Mouse (Mus musculus) adrenal gland, adult (tissue): ENCODE results near the gene Col13a1.

Source experiments
- DNase-seq, 2 experiments: peaks; one replicate each; pipeline ENCODE4 v3.0.0; 2022 to 2023; ENCODE audit warnings: low spot score in 1 of 2; ENCODE audit not compliant: inconsistent age in 2 of 2

The Col13a1 gene

GRCm38 (mm10) chr10:61978866-61979340 is at the start of gene Col13a1:
Col13a1 (minus strand) TSS chr10:61979108.
- DNase-seq: peak; percentile 17 to 49

GRCm38 (mm10) chr10:62027699-62028098 is 48.8 kb upstream of the Col13a1 start:
- DNase-seq: no peak

GRCm38 (mm10) chr10:62023821-62024551 is 45.1 kb upstream of the Col13a1 start:
- DNase-seq: peak; percentile 43 to 62

GRCm38 (mm10) chr10:62020068-62020620 is 41.2 kb upstream of the Col13a1 start:
- no peak for DNase-seq

GRCm38 (mm10) chr10:62019386-62020067 is 40.6 kb upstream of the Col13a1 start:
- DNase-seq: no peak

DNA sequence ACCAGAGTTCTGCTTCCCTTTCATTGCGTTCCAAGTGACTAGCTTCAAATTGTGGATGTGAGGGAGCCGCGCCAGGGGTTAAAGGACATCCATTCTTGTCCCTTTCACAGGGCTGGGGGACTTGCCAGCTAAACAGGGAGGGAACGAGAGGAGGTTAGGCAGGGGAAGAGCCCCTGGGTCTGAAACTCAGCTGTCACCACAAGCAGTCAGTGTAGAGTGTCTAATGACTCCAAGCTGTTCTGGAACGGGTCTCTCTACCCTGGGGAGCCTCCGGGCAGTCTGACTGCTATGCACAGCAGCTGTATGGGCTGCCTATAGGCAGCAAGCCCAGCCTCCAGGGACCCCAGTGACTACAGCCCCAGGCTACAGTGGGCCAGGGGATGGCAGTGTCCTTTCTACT is 38.0 kb upstream of the Col13a1 start:
- DNase-seq: no peak

DNA sequence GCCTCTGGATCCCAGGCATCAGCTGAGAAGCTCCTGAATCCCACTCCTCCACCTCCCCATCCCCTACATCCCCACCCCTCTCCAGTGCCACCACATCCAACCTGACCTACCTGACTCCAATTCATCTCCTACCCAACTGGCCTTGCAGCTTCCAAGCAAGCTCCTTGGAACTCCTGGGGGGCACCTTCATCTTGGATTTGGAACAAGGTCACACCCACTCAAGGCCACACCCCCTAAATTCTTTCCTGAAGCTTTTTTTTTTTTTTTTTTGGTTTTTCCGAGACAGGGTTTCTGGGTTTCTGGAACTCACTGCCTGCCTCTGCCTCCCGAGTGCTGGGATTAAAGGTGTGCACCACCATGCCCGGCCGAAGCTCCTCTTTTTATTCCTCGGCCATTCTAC is 34.3 kb upstream of the Col13a1 start:
- no peak for DNase-seq

DNA sequence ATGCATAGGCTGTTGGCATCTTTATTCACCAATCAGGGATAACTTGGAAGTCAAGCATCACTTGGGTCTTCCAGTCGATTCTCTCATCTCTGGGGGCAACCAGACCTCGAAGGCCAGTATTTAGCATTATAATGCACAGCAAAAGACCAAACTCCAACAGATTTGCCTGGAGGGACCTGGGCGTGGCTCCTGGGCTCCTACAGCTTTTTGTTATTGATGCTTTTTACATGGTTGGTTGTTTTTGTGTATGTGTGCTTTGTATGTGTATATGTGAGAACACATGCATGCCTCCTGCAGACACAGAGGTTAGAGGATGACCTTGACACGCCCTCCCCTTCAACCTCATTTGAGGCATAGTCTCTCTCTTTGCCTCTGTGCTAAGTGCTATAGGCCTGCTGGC is 33.5 kb upstream of the Col13a1 start:
- no peak for DNase-seq

DNA sequence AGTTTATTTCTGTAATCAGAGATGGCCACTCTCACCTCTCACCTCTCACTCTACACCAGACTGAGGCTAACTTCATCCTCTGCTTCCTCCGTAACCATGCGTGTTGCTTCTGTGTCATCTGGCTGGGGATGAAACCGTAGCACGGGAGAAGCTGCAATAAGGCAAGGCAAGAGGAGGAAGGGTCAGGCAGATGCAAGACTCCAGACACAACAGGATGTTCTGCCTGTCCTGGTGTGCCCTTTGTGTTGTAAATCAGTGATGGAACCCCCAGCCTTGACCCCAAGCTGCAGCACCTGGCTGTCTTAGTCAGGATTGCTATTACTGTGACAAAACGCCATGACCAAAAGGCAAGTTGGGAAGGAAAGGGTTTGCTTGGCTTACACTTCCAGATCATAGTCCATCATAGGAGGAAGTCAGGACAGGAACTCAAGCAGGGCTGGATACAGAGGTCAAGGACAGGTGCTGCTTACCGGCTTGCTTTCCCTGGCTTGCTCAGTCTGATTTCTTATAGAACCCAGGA is 31.1 kb upstream of the Col13a1 start:
- no peak for DNase-seq

DNA sequence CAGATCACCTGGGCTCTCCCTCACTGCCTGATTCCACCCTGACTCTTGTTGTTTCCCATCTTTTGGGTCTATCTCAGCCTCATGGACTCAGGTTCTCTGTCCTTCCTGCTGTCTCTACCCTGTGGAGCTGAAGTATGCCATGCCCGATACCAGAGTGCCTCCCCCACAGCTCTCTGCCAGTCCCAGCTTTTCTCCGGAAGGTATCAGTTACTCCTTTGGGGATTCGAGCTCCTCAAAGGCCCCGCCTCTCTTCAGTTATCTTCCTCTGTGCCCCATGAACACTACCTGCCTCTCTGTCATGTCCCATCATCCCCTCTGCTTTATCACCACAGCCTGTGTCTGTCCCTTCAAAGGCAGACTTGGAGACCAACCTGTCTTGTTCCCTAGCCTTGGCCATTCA is 29.1 kb upstream of the Col13a1 start:
- DNase-seq: no peak

DNA sequence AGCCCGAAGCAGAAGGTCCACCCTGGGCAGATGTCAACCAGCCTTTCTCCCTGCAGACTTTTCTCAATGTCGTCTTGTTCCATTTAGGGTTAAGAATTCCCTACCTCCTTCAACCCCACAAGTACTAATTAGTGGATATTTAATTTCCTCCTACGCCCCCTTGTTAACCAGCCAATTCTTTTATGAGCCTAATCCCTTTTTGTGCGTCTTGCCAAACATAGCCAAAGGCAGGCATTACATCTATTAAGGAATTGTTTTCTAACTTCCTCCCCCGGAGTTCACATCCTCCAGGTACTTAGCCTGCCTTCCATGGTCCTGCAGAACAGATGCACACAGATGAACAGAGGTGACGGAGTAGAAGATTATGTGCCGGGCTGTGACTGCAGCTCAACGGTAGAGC is 27.5 kb upstream of the Col13a1 start:
- DNase-seq: no peak

GRCm38 (mm10) chr10:62000216-62000615 is 21.3 kb upstream of the Col13a1 start:
- DNase-seq: no peak

GRCm38 (mm10) chr10:61999766-62000165 is 20.9 kb upstream of the Col13a1 start:
- DNase-seq: no peak

- peak in 1 of 2 experiments; percentile 44 for DNase-seq
Observed at GRCm38 (mm10) chr10:61991481-61992424, 12.8 kb upstream of the Col13a1 start.

GRCm38 (mm10) chr10:61980424-61980823 is 1.5 kb upstream of the Col13a1 start:
- peak; percentile 84 to 96 for DNase-seq

- peak; percentile 37 to 71 for DNase-seq
Observed at GRCm38 (mm10) chr10:61978112-61978865, 619 bp downstream of the Col13a1 start.

- peak; percentile 10 to 35 for DNase-seq
Observed at GRCm38 (mm10) chr10:61977392-61978096, 1.4 kb downstream of the Col13a1 start.

DNA sequence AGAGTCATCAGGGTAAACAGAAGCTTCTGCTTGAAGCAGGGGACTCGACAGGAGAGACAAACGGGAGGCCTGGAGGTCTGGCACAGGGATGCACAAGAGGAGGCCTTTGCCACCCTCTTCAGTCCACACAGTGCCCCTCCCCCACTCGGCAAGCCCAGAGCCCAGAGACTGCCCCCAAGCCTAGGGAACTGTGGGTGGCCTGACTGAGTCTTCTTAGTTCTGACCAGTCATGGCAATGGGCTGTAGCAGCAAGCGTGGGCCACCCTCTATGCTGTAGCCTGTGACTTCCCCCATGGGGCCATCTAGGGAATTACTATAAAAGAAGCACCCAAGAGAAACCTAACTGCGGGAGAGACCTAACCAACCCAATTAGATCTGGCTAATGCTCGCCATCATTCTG is 1.9 kb downstream of the Col13a1 start:
- peak; percentile 17 to 51 for DNase-seq

- no peak for DNase-seq
Observed at GRCm38 (mm10) chr10:61974581-61974980, 4.3 kb downstream of the Col13a1 start.
